ENCODE assay signal across 8 mouse cellular contexts in genomic region chr15:78529428-78529990, GRCm38 (mm10). TPM values are rescaled to one million over a fixed set of nuclear protein-coding genes. Genes with fewer than 3 reads are reported as not detected.
DNase-seq lines count a peak whose midpoint lies in the region; ATAC-seq and TF ChIP-seq lines count a peak whose summit lies in the region.

No protein-coding gene starts in this region.

- peaks cover 72% of the 10 kb centered on the region for H3K4me1 ChIP-seq in megakaryocyte, embryonic 14.5 days
- peaks cover 42% of the 10 kb centered on the region for H3K4me1 ChIP-seq in forebrain, embryonic 10.5 days
- H3K4me1 ChIP-seq in heart, embryonic 15.5 days (replicated peaks), result peaks cover 44% of the 10 kb centered on the region
- H3K4me1 ChIP-seq in liver, embryonic 14.5 days (replicated peaks; ENCODE audit: control insufficient read depth in 2 of 2, insufficient read depth in 2 of 2, low read length in 1 of 2), result peaks cover 0 to 6% of the 10 kb centered on the region in 2 experiments; a peak in 2 of 4 replicates
- peaks cover 35% of the 10 kb centered on the region for H3K4me1 ChIP-seq in neural tube, embryonic 15.5 days

- H3K27me3 ChIP-seq in megakaryocyte, embryonic 14.5 days (replicated peaks), result peaks cover 24% of the 10 kb centered on the region
- H3K27me3 ChIP-seq in forebrain, embryonic 10.5 days (ENCODE audit: poor library complexity, severe bottlenecking), result peaks cover 22% of the 10 kb centered on the region
- H3K27me3 ChIP-seq in heart, embryonic 15.5 days, result no peaks in the 10 kb centered on the region
- no peaks in the 10 kb centered on the region; the same call in 1 of the 2 replicates for H3K27me3 ChIP-seq in liver, embryonic 14.5 days (ENCODE audit: control insufficient read depth, insufficient read depth, low read length)
- H3K27me3 ChIP-seq in neural tube, embryonic 15.5 days (replicated peaks), result no peaks in the 10 kb centered on the region

- H3K27ac ChIP-seq in forebrain, embryonic 10.5 days, result peak overlapping the region; percentile 86
- H3K27ac ChIP-seq in heart, embryonic 15.5 days, result peak overlapping the region; percentile 94
- H3K27ac ChIP-seq in liver, embryonic 14.5 days, result no peak overlapping the region
- peak overlapping the region; percentile 68 for H3K27ac ChIP-seq in neural tube, embryonic 15.5 days (replicated peaks)

- H3K9ac ChIP-seq in heart, embryonic 15.5 days, result peak overlapping the region; percentile 62
- no peak overlapping the region for H3K9ac ChIP-seq in liver, embryonic 14.5 days (replicated peaks)
- peak overlapping the region; percentile 50 for H3K9ac ChIP-seq in neural tube, embryonic 15.5 days (replicated peaks)

- WGBS in forebrain, embryonic 10.5 days, result under 1% methylated on average over 15 of the region's 15 CpGs
- 2% methylated on average over 15 of the region's 15 CpGs for WGBS in heart, embryonic 15.5 days
- 15% methylated on average over 15 of the region's 15 CpGs for WGBS in liver, embryonic 14.5 days (ENCODE audit: insufficient replicate concordance)
- 4% methylated on average over 15 of the region's 15 CpGs for WGBS in neural tube, embryonic 15.5 days

- no peaks in the 10 kb centered on the region for H3K9me3 ChIP-seq in megakaryocyte, embryonic 14.5 days
- H3K9me3 ChIP-seq in forebrain, embryonic 10.5 days, result no peaks in the 10 kb centered on the region
- H3K9me3 ChIP-seq in heart, embryonic 15.5 days (replicated peaks), result no peaks in the 10 kb centered on the region
- no peaks in the 10 kb centered on the region for H3K9me3 ChIP-seq in liver, embryonic 14.5 days (ENCODE audit: control insufficient read depth, low read length)
- H3K9me3 ChIP-seq in neural tube, embryonic 15.5 days (replicated peaks), result no peaks in the 10 kb centered on the region

- peak; percentile 67 for DNase-seq in forebrain, embryonic 10.5 days (ENCODE audit: extremely low spot score, low spot score)
- DNase-seq in kidney, postnatal 14 days, result peak; percentile 76
- no peak for DNase-seq in liver, embryonic 14.5 days (ENCODE audit: low read depth in 3 of 3, low spot score in 3 of 3)

- no peak for ATAC-seq in megakaryocyte, adult 5-6 weeks (ENCODE audit: poor library complexity, severe bottlenecking)
- peak; percentile 47 for ATAC-seq in heart, embryonic 15.5 days (replicated peaks; ENCODE audit: insufficient number of reproducible peaks, insufficient read depth, low FRiP score, low read depth)
- no peak for ATAC-seq in liver, embryonic 14.5 days (ENCODE audit: insufficient read depth)
- no peak for ATAC-seq in neural tube, embryonic 15.5 days (ENCODE audit: low FRiP score)
- no peak for ATAC-seq in CD4-positive, CD25-positive, alpha-beta regulatory T cell, adult 4 months

- no peak for TF ChIP-seq CTCF in liver, embryonic 14.5 days (IDR thresholded peaks at IDR 0.05; ENCODE audit: low read depth)

- H3K4me2 ChIP-seq in heart, embryonic 15.5 days, result peak overlapping the region; percentile 72
- peak overlapping the region; percentile 44 for H3K4me2 ChIP-seq in liver, embryonic 14.5 days (ENCODE audit: low read depth)
- peak overlapping the region; percentile 55 for H3K4me2 ChIP-seq in neural tube, embryonic 15.5 days

- H3K36me3 ChIP-seq in megakaryocyte, embryonic 14.5 days (replicated peaks; ENCODE audit: low read length), result peaks cover 32% of the 10 kb centered on the region
- H3K36me3 ChIP-seq in forebrain, embryonic 10.5 days (replicated peaks), result no peaks in the 10 kb centered on the region
- no peaks in the 10 kb centered on the region for H3K36me3 ChIP-seq in heart, embryonic 15.5 days
- no peaks in the 10 kb centered on the region for H3K36me3 ChIP-seq in liver, embryonic 14.5 days (replicated peaks; ENCODE audit: control insufficient read depth, insufficient read depth, low read depth)
- H3K36me3 ChIP-seq in neural tube, embryonic 15.5 days, result no peaks in the 10 kb centered on the region

- no peak for TF ChIP-seq EP300 in liver, embryonic 14.5 days (IDR thresholded peaks at IDR 0.05; ENCODE audit: low read depth)

- peak overlapping the region; percentile 92 for H3K4me3 ChIP-seq in megakaryocyte, embryonic 14.5 days (replicated peaks)
- peak overlapping the region; percentile 50 for H3K4me3 ChIP-seq in forebrain, embryonic 10.5 days
- H3K4me3 ChIP-seq in heart, embryonic 15.5 days, result peak overlapping the region; percentile 52
- peak overlapping the region; percentile 21 to 33 for H3K4me3 ChIP-seq in liver, embryonic 14.5 days (ENCODE audit: insufficient read depth in 1 of 2, low read depth in 2 of 2, low read length in 2 of 2)
- peak overlapping the region; percentile 31 for H3K4me3 ChIP-seq in neural tube, embryonic 15.5 days (replicated peaks)

RNA-seq across cellular contexts. Expression of gene C1qtnf6, which starts 1.7 kb away (rescaled TPM):
- 22.8 and 31.2 TPM in 2 replicates for polyA plus RNA-seq in megakaryocyte, embryonic 14.5 days (2012; ENCODE audit: insufficient read depth, low replicate concordance)
- 2.4 and 2.7 TPM in 2 replicates for total RNA-seq in megakaryocyte, adult 5-6 weeks (2015)
- 0.89 TPM in 1 of 2 replicates, not detected in the other for total RNA-seq in megakaryocyte, adult 5-6 weeks (2017)
- polyA plus RNA-seq in forebrain, embryonic 10.5 days (2016; fragmentation: Nextera tagmentation; extraction: Ambion mirVana), result 8.4 and 8.8 TPM in 2 replicates
- 28.9 and 37.3 TPM in 2 replicates for polyA plus RNA-seq in heart, embryonic 15.5 days (2015; fragmentation: Nextera tagmentation; extraction: Ambion mirVana)
- polyA plus RNA-seq in liver, embryonic 14.5 days (2012; rRNA removed), result 4.1 and 4.6 TPM in 2 replicates
- 4.7 and 5.0 TPM in 2 replicates for polyA plus RNA-seq in liver, embryonic 14.5 days (2014; fragmentation: Nextera tagmentation; extraction: Ambion mirVana)
- polyA plus RNA-seq in neural tube, embryonic 15.5 days (2015; fragmentation: Nextera tagmentation; extraction: Ambion mirVana), result 7.7 and 12.9 TPM in 2 replicates
- 10 to 100 TPM; 10.2 to 14.3 TPM for polyA plus RNA-seq in CD4-positive, CD25-positive, alpha-beta regulatory T cell, adult 4 months (2017; shearing (Covaris generic))

RNA-seq across cellular contexts. Expression of gene Sstr3, which starts 15.0 kb away (rescaled TPM):
- not detected in 2 replicates for polyA plus RNA-seq in megakaryocyte, embryonic 14.5 days (2012; ENCODE audit: insufficient read depth, low replicate concordance)
- 0.02 TPM in 1 of 2 replicates, not detected in the other for total RNA-seq in megakaryocyte, adult 5-6 weeks (2015)
- not detected in 2 replicates for total RNA-seq in megakaryocyte, adult 5-6 weeks (2017)
- polyA plus RNA-seq in forebrain, embryonic 10.5 days (2016; fragmentation: Nextera tagmentation; extraction: Ambion mirVana), result 0.09 TPM in 1 of 2 replicates, not detected in the other
- 0.11 and 0.20 TPM in 2 replicates for polyA plus RNA-seq in heart, embryonic 15.5 days (2015; fragmentation: Nextera tagmentation; extraction: Ambion mirVana)
- 0.01 and 0.02 TPM in 2 replicates for polyA plus RNA-seq in liver, embryonic 14.5 days (2012; rRNA removed)
- 0.03 TPM in 1 of 2 replicates, not detected in the other for polyA plus RNA-seq in liver, embryonic 14.5 days (2014; fragmentation: Nextera tagmentation; extraction: Ambion mirVana)
- 0.50 and 0.57 TPM in 2 replicates for polyA plus RNA-seq in neural tube, embryonic 15.5 days (2015; fragmentation: Nextera tagmentation; extraction: Ambion mirVana)
- polyA plus RNA-seq in CD4-positive, CD25-positive, alpha-beta regulatory T cell, adult 4 months (2017; shearing (Covaris generic)), result not detected

RNA-seq across cellular contexts. Expression of gene Il2rb, which starts 34.4 kb away (rescaled TPM):
- polyA plus RNA-seq in megakaryocyte, embryonic 14.5 days (2012; ENCODE audit: insufficient read depth, low replicate concordance), result not detected in 2 replicates
- 7.0 and 10.5 TPM in 2 replicates for total RNA-seq in megakaryocyte, adult 5-6 weeks (2015)
- total RNA-seq in megakaryocyte, adult 5-6 weeks (2017), result 5.4 and 9.4 TPM in 2 replicates
- polyA plus RNA-seq in forebrain, embryonic 10.5 days (2016; fragmentation: Nextera tagmentation; extraction: Ambion mirVana), result not detected in 2 replicates
- polyA plus RNA-seq in heart, embryonic 15.5 days (2015; fragmentation: Nextera tagmentation; extraction: Ambion mirVana), result 0.30 and 1.9 TPM in 2 replicates
- 0.26 and 0.29 TPM in 2 replicates for polyA plus RNA-seq in liver, embryonic 14.5 days (2012; rRNA removed)
- polyA plus RNA-seq in liver, embryonic 14.5 days (2014; fragmentation: Nextera tagmentation; extraction: Ambion mirVana), result 0.37 and 0.52 TPM in 2 replicates
- 0.12 and 2.8 TPM in 2 replicates for polyA plus RNA-seq in neural tube, embryonic 15.5 days (2015; fragmentation: Nextera tagmentation; extraction: Ambion mirVana)
- polyA plus RNA-seq in CD4-positive, CD25-positive, alpha-beta regulatory T cell, adult 4 months (2017; shearing (Covaris generic)), result 100 to 1,000 TPM; 529 to 771 TPM

RNA-seq across cellular contexts. Expression of gene Rac2, which starts 43.1 kb away (rescaled TPM):
- polyA plus RNA-seq in megakaryocyte, embryonic 14.5 days (2012; ENCODE audit: insufficient read depth, low replicate concordance), result 860 and 3,464 TPM in 2 replicates
- total RNA-seq in megakaryocyte, adult 5-6 weeks (2015), result 581 and 637 TPM in 2 replicates
- 416 and 453 TPM in 2 replicates for total RNA-seq in megakaryocyte, adult 5-6 weeks (2017)
- polyA plus RNA-seq in forebrain, embryonic 10.5 days (2016; fragmentation: Nextera tagmentation; extraction: Ambion mirVana), result 3.1 and 6.1 TPM in 2 replicates
- 9.3 and 52.8 TPM in 2 replicates for polyA plus RNA-seq in heart, embryonic 15.5 days (2015; fragmentation: Nextera tagmentation; extraction: Ambion mirVana)
- 57.5 and 69.6 TPM in 2 replicates for polyA plus RNA-seq in liver, embryonic 14.5 days (2012; rRNA removed)
- 108 and 117 TPM in 2 replicates for polyA plus RNA-seq in liver, embryonic 14.5 days (2014; fragmentation: Nextera tagmentation; extraction: Ambion mirVana)
- 6.7 and 77.0 TPM in 2 replicates for polyA plus RNA-seq in neural tube, embryonic 15.5 days (2015; fragmentation: Nextera tagmentation; extraction: Ambion mirVana)
- 1,000 to 10,000 TPM; 2,983 to 4,093 TPM for polyA plus RNA-seq in CD4-positive, CD25-positive, alpha-beta regulatory T cell, adult 4 months (2017; shearing (Covaris generic))

Comparison
In these comparisons a context has a peak if more than half of its experiments do, and no peak if none do; other contexts are left out.
1. H3K4me3 ChIP-seq: peak in every context shown above with its lines; median percentile 92 in megakaryocyte, embryonic 14.5 days; 52 in heart, embryonic 15.5 days; 50 in forebrain, embryonic 10.5 days; 31 in neural tube, embryonic 15.5 days; 27 in liver, embryonic 14.5 days.
2. DNase-seq: peak in forebrain, embryonic 10.5 days (single experiment) and kidney, postnatal 14 days (single experiment); none in liver, embryonic 14.5 days (0 of 3).
3. RNA of gene Il2rb, which starts 34.4 kb away (polyA plus RNA-seq): 529 to 771 TPM in CD4-positive, CD25-positive, alpha-beta regulatory T cell, adult 4 months; 0.26 to 0.52 TPM in liver, embryonic 14.5 days, 0.30 to 1.9 TPM in heart, embryonic 15.5 days, 0.12 to 2.8 TPM in neural tube, embryonic 15.5 days, not detected in forebrain, embryonic 10.5 days and not detected in megakaryocyte, embryonic 14.5 days; every median in the first group is over 100 times any median in the second.
4. Peak in every context shown above with its lines, with median percentiles within 50 percentile points of each other: H3K4me2 ChIP-seq.